Mouse (Mus musculus): ENCODE data around the gene 4930523C07Rik.
A peak's percentile ranks its signal among the peaks of the same experiment; 100 is the strongest.

The 4930523C07Rik gene

DNA sequence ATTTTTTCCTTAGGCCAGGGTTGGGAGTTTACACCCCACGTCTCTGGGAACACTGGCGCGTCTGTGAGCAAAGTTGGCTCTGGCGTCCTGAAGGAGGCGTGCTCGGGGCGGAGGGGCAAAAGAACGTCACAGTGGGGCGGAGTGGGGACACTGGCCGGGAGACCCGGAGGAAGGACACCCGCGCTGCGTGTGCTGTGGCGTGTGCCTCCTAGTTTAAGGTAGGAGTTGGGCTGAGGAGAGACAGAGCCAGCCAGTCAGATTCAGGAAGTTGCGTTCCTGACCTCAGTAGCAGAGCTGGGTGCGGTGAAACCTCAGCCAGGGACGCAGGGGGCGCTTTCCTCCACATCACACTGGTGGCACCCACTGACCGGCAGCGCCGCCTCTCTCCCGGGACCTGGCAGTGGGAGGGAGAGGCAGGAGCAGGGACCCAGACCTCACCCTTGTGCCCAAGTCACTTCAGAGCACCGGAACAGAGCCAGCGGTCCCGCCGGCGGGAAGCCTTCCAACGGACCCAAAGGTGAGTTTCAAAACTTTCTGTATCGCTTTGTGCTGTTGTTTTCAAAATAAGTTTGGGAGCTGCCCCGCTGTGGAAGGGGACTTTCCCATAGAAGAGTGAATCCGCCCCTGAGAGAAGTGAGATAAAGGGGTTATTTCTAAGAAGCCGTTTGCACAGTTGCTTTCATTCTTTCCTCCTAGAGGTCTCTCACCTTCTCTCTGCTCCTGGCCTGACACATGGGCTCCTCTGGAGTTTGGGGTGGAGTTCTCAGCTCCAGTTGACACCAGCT is at the start of gene 4930523C07Rik:
4930523C07Rik (plus strand) TSS at position 146 of the 785 bp plus-strand sequence.
- peak; percentile 79 for DNase-seq

DNA sequence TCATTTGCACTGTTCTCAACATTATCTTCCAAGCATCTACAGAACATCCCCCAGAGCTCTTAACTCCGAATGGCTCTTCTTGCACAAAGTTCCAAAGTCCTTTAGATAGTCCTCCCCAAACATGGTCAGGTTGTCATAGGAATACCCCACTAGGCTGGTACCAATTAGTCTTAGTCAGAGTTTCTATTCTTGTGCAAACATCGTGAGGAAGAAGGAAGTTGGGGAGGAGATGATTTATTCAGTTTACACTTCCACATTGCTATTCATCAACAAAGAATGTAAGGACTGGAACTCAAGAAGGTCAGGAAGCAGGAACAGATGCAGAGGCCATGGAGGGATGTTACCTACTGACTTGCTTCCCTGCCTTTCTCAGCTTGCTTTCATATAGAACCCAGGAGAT is 46.9 kb upstream of the 4930523C07Rik start:
- no peak for DNase-seq

DNA sequence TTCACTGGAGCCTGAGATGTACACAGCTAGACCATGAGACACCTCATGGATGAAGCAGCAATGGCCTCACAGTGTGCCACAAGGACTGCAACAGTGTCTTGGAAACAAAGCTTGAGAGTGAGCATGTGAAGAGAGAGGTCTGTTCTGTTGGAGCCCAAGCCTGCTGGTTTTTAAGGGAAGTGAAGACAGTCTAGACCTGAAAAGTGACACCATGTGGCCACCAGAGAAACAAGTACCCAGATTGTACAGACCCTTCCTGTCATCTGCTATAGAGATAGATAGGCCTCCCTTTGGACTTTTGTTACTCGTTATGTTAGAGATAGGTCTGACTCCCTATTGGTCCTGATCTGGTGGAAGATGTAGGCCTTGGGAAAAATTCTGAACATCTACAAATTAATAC is 45.8 kb upstream of the 4930523C07Rik start:
- no peak for DNase-seq

- DNase-seq: no peak
Observed at GRCm38 (mm10) chr1:159999232-159999631, 45.0 kb upstream of the 4930523C07Rik start.

DNA sequence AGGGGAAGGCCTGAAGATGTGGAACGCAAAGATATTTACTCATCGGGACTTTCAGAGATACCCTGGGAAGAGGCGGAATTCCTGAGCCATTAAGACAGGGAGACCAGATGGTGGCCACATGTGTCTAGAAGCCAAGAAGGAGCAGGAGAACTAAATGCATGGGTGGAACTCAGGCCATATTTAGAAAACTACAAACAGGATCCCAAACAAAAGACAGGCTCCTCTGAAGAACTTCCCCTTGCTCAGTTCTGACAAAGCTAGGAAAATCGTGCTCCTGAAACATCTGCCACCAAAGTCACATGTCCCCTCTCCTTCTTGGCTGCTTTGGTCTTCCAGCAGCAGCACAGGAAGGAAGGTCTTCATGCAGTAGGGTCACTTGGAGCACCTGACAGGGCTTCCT is 38.9 kb upstream of the 4930523C07Rik start:
- no peak for DNase-seq

DNA sequence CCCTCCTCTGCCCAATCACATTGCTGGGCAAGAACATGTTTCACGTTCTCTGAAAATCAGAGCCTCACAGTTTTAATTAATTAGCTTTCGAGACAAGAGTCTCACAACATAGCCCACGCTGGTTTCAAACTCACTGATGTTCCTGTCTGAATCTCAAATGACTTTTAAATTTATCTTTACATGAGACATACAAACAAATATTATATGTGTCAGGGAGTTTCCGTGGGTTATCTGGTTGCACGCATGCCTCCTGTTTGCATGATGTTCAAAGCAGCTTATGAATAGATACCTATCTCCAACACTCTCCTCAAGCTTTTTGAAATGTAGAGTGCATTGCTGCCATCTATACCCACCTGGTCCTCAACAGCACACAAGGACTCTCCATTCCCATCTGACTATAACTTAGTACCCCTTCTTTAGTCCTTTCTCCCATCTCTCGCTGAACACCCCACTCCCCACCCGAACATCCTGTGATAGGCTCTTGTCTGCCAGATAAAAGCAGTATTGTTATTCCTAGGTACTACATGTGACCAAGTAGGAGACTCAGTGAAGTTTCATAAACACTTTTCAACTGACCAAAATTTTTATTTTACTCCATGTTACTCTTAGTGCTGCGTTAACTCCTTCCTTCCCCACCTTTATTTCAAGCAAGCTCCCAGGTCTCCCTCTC is 37.1 kb upstream of the 4930523C07Rik start:
- no peak for DNase-seq

DNA sequence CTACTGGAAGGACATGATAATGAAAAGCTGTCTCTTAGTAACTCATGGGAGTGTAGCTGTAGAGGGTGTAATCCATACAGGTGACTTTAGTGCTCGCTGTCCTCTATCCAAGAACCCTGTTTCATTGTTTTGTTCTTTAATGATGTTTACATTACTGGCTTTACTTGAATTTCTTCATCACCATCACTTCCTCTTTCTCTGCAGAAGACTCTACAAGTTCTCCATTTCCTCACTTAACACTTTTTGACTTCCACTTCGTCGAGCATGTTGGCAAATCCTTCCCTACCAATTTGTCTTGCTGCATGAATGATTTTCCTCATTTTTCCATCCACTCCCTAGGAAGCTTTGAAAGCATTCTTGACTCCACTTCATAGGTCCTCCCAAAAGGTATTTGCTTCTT is 31.1 kb upstream of the 4930523C07Rik start:
- DNase-seq: no peak

DNA sequence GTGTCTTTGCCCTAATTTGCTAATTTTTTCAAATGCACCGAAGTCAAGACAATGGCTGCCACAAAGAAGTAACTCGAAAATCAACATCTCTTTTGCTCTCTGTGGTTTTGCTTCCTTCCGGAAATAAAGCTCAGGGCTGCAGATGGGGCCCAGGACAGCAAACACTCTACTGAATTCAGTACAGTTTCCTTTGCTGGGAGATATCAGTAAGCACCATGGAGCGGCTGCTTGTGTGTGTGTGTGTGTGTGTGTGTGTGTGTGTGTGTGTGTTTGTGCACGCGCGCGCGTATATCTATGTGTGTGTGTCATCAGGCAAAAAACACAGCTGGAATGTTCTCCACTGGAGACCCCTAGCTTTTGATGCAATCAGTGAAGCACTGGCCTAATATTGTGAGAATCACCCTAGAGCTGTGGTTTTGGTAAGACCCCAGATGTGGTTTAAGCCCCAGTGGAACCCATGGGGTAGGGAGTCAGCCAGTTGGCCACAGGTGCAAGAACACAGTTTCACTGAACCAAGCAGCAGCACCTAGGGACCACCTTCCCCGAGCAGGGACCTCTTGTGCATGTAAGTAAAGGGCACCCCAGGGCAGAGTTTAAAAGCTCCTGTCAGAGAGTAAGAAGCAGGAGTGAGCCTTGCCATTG is 19.7 kb upstream of the 4930523C07Rik start:
- no peak for DNase-seq

DNA sequence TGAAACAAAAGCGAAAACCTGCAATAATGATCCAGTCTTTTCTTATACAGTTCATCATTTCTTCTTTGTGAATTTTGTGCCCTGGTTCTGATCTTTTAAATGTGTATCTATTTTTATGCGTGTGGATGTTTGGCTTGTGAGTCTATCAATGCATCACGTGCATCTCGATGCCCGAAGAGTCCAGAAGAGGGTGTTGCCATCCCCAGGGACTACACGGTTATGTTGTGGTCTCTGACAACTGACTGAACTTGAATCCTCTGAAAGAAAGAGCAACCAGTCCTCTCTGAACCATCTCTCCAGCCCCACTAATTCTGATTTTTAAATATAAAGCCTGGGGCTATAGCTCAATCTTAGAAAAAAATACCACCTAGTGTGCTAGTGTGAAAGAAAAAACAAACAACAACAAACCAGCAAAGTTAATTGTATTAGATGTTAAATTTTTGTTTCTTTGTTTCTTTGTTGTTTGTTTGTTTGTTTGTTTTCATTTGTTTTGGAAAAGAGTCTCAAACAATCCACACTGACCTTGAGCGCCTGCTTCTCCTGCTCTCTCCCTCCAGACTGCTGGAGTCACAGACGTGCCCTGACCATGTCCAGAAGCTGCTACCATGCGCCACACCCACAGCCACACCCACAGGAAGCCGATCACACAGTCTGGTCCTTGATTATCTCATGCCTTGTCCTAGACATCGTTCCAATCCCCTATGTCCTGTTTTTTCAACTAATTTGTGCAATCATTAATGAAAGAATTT is 18.9 kb upstream of the 4930523C07Rik start:
- no peak for DNase-seq

GRCm38 (mm10) chr1:160025895-160026255 is 18.3 kb upstream of the 4930523C07Rik start:
- no peak for DNase-seq

DNA sequence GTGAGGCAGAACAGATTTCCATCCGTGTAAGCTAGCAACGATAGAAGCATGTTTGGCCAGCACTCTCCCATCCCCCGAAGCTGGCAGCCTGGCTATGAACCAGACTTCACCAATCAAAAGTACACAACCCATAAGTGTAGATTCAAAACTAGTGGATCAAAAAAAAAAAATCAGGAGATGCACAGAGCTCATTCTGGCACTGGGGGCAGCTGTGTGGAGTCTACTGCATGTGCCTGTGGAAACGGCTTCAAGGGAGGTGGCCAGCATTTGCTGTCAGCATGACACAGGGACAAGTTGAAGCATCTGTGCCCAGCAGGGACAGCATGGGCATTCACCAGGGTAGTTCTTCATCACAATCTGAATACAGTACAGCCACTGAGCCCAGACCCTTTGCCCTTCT is 16.2 kb upstream of the 4930523C07Rik start:
- no peak for DNase-seq

DNA sequence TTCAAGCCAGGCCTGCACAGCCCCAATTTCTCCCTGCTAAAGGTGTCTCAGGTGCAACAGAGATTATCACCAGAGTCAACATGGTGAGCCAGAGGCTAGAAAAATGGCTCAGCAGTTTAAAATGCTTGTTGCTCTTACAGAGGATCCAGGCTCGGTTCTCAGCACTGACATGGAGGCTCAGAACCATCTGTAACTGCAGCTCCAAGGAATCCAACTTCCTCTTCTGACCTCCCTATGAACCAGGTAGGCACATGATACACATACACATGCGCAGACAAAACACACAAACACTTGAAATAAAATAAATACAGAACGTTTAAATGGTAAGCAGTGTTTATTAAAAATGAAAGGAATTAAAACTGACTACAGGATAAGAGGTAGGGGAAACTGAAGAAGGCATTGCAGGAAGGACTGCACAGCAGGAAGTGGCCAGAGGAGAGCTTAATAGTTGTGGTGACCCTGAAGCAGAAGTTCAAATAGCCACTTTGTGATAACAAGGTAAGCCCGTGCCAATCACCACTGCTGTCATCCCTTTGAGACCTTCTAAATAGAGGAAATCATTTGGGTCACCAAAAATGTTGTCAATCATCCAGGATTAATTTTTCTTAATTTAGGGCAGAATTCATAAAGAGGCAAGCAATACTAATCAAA is 10.1 kb upstream of the 4930523C07Rik start:
- no peak for DNase-seq

DNA sequence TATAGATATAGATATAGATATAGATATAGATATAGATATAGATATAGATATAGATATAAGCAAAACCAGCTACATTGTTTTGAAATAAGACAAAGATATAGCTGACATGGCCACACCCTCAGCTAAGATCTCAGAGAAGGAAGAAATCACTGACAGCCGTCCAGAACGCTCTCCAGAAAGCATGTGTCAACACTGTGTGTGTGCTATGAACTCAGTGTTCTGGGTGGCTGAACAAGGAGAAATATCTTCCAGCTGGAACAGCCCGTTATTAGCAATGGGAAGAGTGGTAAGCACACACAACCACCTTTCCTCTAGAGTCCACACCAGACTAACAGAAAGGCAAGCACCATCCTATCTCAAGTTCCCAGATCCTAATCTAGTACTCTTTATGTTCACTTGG is 8.6 kb upstream of the 4930523C07Rik start:
- DNase-seq: no peak

DNA sequence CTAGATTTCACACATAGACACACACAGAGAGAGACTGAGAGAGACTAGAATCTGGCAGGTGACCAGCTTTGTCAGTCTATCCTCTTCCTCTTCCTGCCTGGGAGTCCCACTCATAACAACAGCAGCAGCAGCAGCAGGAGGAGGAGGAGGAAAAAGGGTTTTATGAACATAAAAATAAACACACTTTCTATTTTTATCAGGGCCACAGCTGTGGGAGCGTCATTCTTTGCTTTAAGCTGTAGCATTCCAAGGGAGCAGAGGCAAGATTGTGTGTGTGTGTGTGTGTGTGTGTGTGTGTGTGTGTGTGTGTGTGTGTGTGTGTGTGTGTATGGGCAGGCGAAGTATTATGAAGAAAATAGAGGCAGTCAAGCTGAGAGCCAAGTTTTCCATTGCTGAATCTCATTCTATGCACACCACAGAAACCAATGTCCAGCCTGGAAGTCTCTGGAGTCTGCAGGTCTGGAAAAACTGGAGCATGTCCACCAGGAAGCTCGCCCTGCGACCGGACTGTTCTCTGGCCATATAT is 7.1 kb upstream of the 4930523C07Rik start:
- peak; percentile 53 for DNase-seq

DNA sequence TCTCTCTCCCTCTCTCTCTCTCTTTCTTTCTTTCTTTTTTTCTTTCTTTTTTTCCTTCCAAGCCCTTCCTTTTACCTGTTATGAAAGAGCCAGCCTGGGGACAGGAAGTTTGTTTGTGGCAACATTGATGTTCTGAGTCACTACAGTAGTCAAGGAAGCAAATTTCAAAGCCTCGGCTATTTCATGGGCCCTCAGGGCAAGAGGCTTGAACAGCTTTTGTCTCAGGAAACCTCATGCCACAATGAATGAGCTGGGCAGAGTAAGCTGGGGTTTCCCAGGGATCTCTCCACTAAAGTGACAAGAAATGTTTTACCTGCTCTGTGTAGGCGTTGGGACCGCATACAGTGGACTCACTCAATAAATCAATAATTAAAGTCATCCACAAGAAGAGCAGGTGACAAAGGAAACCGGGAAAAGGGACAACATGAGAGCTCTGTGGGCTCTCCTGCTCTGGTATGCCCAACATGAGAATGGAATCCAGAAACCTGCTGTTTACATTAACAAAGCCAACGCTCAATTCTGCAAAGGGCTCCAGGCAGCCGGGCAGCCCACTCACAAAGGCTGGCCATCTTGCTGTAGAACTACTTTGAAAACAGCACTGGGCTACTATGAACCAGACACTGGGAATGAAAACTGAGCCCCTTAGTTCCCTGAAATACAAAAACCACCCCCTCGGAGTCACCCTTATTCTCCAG is 4.1 kb upstream of the 4930523C07Rik start:
- DNase-seq: no peak

DNA sequence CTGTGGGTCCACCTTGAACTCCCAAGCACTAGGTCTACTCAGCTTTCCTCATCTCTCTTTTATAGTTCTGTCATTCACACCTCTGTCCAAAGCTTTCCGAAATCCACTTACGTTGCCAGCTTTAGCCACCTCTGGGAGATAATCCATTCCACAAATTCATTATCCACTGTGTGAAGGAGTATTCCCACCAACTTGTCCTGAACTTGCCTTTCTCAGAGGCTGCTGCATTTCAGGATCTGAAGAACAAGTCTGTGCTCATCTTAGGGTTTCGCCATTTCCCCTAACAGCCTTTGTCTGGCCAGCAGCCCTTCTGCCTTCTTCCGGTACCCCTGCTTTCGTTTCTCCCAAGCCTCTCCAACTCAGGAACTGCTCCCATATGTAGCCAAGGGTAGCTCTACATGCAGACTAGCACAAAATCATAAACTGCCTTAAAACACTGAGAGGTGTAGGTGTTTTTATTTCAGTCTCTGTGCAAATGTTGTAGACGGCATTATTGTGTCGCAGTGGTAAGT is 2.9 kb upstream of the 4930523C07Rik start:
- DNase-seq: no peak

DNA sequence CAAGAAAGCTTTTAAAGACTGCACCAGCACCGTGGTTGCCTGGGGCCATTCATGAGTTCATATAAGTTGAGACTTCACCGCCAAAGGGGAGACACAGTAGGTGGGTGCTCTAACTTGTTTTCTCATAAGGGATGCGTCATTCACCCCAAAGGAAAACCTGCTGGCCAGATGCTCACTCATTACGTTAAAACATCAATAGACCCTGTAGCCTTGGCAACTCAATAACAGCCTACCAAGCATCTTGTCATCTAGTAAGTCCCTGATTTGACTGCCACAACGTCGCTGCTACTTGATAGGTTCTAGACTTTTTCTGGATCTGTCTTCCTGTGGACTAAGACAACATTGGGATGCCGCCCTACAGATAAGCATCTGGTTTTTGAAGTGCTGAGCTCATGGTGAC is 1.8 kb upstream of the 4930523C07Rik start:
- no peak for DNase-seq

DNA sequence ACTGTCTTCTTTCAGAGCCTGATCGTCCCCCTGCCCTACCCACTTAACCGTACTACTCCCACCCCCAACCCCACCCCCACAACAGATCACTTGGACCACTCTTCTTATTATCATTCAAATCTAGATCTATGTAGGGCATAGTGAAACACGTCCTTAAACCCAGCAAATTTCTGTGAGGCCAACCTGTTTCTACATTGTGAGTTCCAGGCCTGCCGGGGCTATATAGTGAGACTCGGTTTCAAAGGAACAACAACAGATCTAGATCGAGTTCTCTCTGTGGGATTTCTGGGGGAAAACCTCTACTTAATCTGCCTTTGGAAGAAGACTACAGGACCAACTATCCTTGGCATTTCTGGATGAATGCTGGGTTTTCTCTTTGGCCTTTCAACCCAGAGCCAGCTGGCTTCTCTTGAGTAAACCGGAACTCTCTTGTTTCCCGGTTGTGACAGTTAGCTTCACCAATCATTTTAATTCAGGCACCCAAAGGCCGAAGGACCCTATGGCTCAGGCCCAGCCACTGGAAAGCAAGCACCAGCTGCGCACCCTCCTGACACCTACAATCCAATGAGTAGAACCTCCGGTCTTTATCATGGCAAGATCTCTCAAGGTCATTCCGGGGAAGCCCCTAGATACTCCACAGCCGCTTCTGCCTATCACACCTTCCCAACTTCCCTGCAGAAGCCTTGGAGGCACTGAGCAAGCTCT is 759 bp upstream of the 4930523C07Rik start:
- DNase-seq: peak; percentile 18

DNA sequence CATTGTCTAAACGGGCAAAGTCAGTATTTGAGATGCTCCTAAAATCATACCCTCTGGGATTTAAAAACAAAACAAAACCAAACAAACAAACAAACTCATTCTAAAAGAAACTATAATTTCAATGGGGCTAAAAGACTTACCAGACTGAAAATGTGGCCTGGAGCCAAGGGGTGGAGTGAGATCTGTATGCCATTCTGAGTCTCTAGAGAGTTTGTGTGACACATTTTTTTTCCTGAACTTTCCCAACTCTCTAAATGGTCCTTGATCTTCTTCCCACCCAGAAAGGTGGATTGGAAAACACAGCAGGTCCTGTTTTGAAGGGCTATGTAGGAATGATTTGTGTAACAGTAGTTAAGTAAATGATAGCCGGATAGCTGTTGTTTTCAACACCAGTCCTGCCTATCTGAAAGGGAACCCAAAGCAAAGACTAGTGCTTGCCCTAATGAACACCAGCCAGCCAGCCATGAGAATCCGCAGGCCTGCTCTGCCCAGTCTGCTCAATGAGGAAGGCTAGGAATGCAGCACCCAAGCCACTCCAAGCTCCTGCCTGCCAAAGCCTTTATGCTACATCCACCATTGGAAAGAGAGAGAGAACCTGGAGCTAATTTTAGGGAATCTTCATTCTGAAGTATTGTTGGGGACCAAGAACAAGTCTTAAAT is 1.0 kb downstream of the 4930523C07Rik start:
- peak; percentile 26 for DNase-seq

DNA sequence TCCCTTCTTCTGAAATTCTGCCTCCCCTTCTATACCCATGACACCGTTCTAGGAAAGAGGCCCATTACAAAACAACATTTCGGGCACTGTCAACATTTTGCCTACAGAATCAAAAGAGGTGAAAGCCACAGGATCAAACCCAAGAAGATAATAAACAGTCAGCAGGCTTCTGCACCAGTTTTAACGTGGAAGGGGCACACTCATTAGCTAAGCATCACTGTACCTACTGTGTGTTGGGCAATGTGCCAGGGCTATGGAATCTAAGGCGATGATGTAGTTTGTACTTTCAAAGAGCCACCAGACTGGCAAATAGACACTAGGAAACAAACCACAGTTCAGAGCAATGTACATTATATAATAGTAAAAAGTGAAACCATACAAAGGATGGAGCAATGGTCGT is 1.8 kb downstream of the 4930523C07Rik start:
- DNase-seq: no peak

All from kidney, adult 9 months (tissue).